Mouse (Mus musculus) pancreas, adult 10 weeks (tissue): Measurements from ENCODE around the gene Gm17542. TPM values are rescaled to one million over a fixed set of nuclear protein-coding genes. Genes with fewer than 3 reads are reported as not detected.

Experiments used
- polyA plus RNA-seq: library from polyadenylated mRNA; stranded (reverse); fragments of 350-450 nt; fragmentation: Illumina TruSeq; extraction: RNeasy Lipid Tissue Mini Kit (QIAGEN cat#74804); gene quantifications from one replicate; pipeline ENCODE4 v1.2.3, GENCODE M21; 2015; ENCODE audit warnings: low read depth, low replicate concordance; ENCODE audit not compliant: insufficient read depth

Gene Gm17542
- polyA plus RNA-seq = not detected

DNA sequence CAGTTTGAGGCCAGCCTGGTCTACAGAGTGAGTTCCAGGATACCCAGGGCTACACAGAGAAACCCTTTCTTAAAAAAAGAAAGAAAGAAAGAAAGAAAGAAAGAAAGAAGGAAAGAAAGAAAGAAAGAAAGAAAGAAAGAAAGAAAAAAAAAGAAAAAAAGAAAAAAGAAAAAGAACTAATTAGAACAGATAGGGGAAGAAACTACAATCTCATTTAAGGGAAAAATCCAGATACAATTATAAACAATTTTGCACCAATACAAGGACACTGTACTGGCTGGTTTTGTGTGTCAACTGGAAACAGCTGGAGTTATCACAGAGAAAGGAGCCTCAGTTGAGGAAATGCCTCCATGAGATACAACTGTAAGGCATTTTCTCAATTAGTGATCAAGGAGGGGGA, at the start of gene Gm17542:
Gene Gm17542 (minus strand): TSS at position 101 of the 400 bp plus-strand sequence.

DNA sequence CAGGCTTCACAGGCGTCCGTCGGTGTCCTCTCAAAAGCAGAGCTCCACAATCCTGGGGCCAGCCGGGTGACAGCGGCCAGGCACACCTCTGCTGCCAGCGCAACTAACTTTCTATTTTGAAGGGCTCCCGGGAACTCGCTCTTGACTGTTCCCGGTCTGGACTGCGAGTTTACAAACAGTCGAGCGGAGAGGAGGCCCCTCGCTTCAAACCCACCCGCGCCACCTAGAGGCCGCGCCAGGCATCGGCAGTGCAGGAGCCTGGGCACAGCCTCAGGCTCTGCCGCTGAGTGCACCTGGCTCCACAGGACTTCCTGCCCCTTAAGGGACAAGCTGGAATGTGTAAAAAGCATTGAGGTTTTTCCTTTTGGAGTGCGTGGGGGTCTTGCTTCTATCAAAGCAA, 42.5 kb downstream of the Gm17542 start, which contains the start of gene Edar:
Gene Edar (minus strand): TSS at position 122 of the 400 bp plus-strand sequence.

Other genes starting within 250 kb of the Gm17542 start
- 0.85 TPM for gene Ccdc138, start 220.3 kb downstream of the Gm17542 start, polyA plus RNA-seq
- gene Edar, start 42.6 kb downstream of the Gm17542 start, polyA plus RNA-seq = not detected
- gene Sh3rf3, start 95.1 kb upstream of the Gm17542 start, polyA plus RNA-seq = 0.22 TPM